ENCODE assay signal across 8 mouse cellular contexts in the genomic region with DNA sequence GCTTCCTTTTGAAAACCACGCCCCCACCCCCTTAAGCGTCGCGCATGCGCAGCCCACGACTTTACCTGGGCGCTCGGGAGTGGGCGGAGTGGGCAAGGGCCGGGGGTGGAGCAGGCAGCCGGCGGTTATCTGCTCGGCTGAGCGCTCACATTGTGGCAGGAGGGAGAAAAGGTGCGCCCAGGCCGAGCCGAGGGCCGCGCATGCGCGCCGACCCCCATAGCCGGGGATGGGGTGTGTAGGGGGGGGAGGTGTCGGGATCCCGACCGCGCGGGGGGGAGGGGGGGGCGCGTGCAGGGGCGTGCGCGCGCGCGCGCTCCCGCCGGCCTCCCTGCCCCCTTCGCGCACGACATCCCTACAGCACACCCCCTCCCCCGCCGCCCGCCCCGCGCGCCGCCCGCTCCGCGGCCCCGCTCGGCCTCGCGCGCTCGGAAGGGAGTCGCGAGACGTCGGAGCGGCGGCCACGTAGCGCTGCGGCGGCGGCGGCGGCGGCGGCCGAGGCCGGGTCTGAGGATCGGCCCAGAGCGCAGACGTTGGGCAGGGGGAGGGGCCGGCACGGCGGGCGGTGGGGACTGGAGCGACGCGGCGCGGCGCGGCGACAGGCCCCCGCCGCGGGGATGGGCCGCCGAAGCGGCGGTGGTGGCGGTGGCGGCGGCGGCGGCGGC. TPM values are rescaled to one million over a fixed set of nuclear protein-coding genes. Genes with fewer than 3 reads are reported as not detected.
A peak's percentile ranks its signal among the peaks of the same experiment; 100 is the strongest.
DNase-seq lines count a peak whose midpoint lies in the region; ATAC-seq and TF ChIP-seq lines count a peak whose summit lies in the region.

A gene (plus strand): TSS at position 111 of the 662 bp plus-strand sequence.

- peak within 1 kb of the TSS; percentile 72 for H3K4me3 ChIP-seq in C2C12 (ENCODE audit: insufficient read depth, poor library complexity, severe bottlenecking)
- peak within 1 kb of the TSS; percentile 89 for H3K4me3 ChIP-seq in heart, embryonic 11.5 days (ENCODE audit: low read depth, low read length)
- H3K4me3 ChIP-seq in kidney, embryonic 16.5 days (ENCODE audit: low read length), result peak within 1 kb of the TSS; percentile 94
- peak within 1 kb of the TSS; percentile 81 for H3K4me3 ChIP-seq in liver, embryonic 12.5 days
- H3K4me3 ChIP-seq in stomach, embryonic 15.5 days (replicated peaks), result peak within 1 kb of the TSS; percentile 98

- H3K27me3 ChIP-seq in C2C12 (ENCODE audit: control insufficient read depth, insufficient read depth, insufficient read length), result peaks cover 4% of the 10 kb centered on the region
- no peaks in the 10 kb centered on the region for H3K27me3 ChIP-seq in heart, embryonic 11.5 days (ENCODE audit: control insufficient read depth, insufficient read depth, low read length)
- H3K27me3 ChIP-seq in kidney, embryonic 16.5 days (ENCODE audit: insufficient read depth, low read length), result no peaks in the 10 kb centered on the region
- H3K27me3 ChIP-seq in liver, embryonic 12.5 days (replicated peaks), result no peaks in the 10 kb centered on the region
- no peaks in the 10 kb centered on the region for H3K27me3 ChIP-seq in stomach, embryonic 15.5 days (replicated peaks)

- H3ac ChIP-seq in C2C12 (ENCODE audit: control insufficient read depth, insufficient read length, low read depth), result peak within 1 kb of the TSS; percentile 54

- H3K36me3 ChIP-seq in C2C12 (ENCODE audit: control insufficient read depth, insufficient read depth), result no peaks in the 10 kb centered on the region
- H3K36me3 ChIP-seq in heart, embryonic 11.5 days (ENCODE audit: control insufficient read depth, insufficient read depth, low read length), result no peaks in the 10 kb centered on the region
- H3K36me3 ChIP-seq in kidney, embryonic 16.5 days (ENCODE audit: insufficient read depth, low read length), result no peaks in the 10 kb centered on the region
- no peaks in the 10 kb centered on the region for H3K36me3 ChIP-seq in liver, embryonic 12.5 days
- no peaks in the 10 kb centered on the region for H3K36me3 ChIP-seq in stomach, embryonic 15.5 days

- peak within 1 kb of the TSS; percentile 94 for H3K27ac ChIP-seq in heart, embryonic 11.5 days (ENCODE audit: low read depth, low read length)
- H3K27ac ChIP-seq in kidney, embryonic 16.5 days (ENCODE audit: low read length), result peak within 1 kb of the TSS; percentile 97
- peak within 1 kb of the TSS; percentile 97 for H3K27ac ChIP-seq in liver, embryonic 12.5 days
- H3K27ac ChIP-seq in stomach, embryonic 15.5 days, result peak within 1 kb of the TSS; percentile 99

- WGBS in heart, embryonic 11.5 days (ENCODE audit: insufficient replicate concordance), result under 1% methylated on average over 35 of the region's 103 CpGs
- WGBS in kidney, embryonic 16.5 days, result under 1% methylated on average over 47 of the region's 103 CpGs
- under 1% methylated on average over 42 of the region's 103 CpGs for WGBS in liver, embryonic 12.5 days (ENCODE audit: insufficient replicate concordance)
- WGBS in stomach, embryonic 15.5 days, result under 1% methylated on average over 52 of the region's 103 CpGs

- peak within 1 kb of the TSS; percentile 96 for H3K9ac ChIP-seq in heart, embryonic 11.5 days (ENCODE audit: low read depth, low read length)
- peak within 1 kb of the TSS; percentile 97 for H3K9ac ChIP-seq in kidney, embryonic 16.5 days (replicated peaks; ENCODE audit: low read length)
- H3K9ac ChIP-seq in liver, embryonic 12.5 days, result peak within 1 kb of the TSS; percentile 98
- peak within 1 kb of the TSS; percentile 99 for H3K9ac ChIP-seq in stomach, embryonic 15.5 days

- peak; percentile 95 for DNase-seq in brain, adult 2 months (ENCODE audit: low read depth, low spot score)
- peak; percentile 81 to 93 for DNase-seq in natural killer cell, adult 2 months (ENCODE audit: low spot score in 2 of 2)

- ATAC-seq in erythroblast, adult 5-6 weeks (replicated peaks; ENCODE audit: low FRiP score, poor library complexity, severe bottlenecking), result peak; percentile 84
- ATAC-seq in heart, embryonic 11.5 days (replicated peaks; ENCODE audit: insufficient number of reproducible peaks, low FRiP score, low TSS enrichment), result peak; percentile 92
- ATAC-seq in kidney, embryonic 16.5 days (ENCODE audit: low FRiP score, low TSS enrichment), result peak; percentile 93
- peak; percentile 88 for ATAC-seq in liver, embryonic 12.5 days
- peak; percentile 92 for ATAC-seq in stomach, embryonic 15.5 days (ENCODE audit: insufficient read depth, low FRiP score, low read depth)

- peaks cover 36% of the 10 kb centered on the region for H3K79me2 ChIP-seq in C2C12 (ENCODE audit: control insufficient read depth, insufficient read depth)

- peaks cover 12% of the 10 kb centered on the region for H3K4me1 ChIP-seq in heart, embryonic 11.5 days (ENCODE audit: control insufficient read depth, insufficient read depth, low read length)
- H3K4me1 ChIP-seq in kidney, embryonic 16.5 days (ENCODE audit: insufficient read depth, low read length), result peaks cover 29% of the 10 kb centered on the region
- peaks cover 62% of the 10 kb centered on the region for H3K4me1 ChIP-seq in liver, embryonic 12.5 days
- peaks cover 15% of the 10 kb centered on the region; the same call in 1 of the 2 replicates for H3K4me1 ChIP-seq in stomach, embryonic 15.5 days

- peak within 1 kb of the TSS; percentile 98 for H3K4me2 ChIP-seq in heart, embryonic 11.5 days
- peak within 1 kb of the TSS; percentile 96 for H3K4me2 ChIP-seq in kidney, embryonic 16.5 days (replicated peaks; ENCODE audit: low read depth, low read length)
- H3K4me2 ChIP-seq in liver, embryonic 12.5 days, result peak within 1 kb of the TSS; percentile 95
- H3K4me2 ChIP-seq in stomach, embryonic 15.5 days, result peak within 1 kb of the TSS; percentile 78

- TF ChIP-seq CTCF in C2C12 (IDR thresholded peaks at IDR 0.05; ENCODE audit: control insufficient read depth, insufficient read depth, insufficient read length), result no peak

- H3K9me3 ChIP-seq in heart, embryonic 11.5 days (replicated peaks; ENCODE audit: control insufficient read depth, low read length), result no peaks in the 10 kb centered on the region
- no peaks in the 10 kb centered on the region for H3K9me3 ChIP-seq in kidney, embryonic 16.5 days (ENCODE audit: low read length)
- H3K9me3 ChIP-seq in liver, embryonic 12.5 days (replicated peaks), result no peaks in the 10 kb centered on the region
- no peaks in the 10 kb centered on the region for H3K9me3 ChIP-seq in stomach, embryonic 15.5 days

- peaks cover 11% of the 10 kb centered on the region for H3K79me3 ChIP-seq in C2C12 (ENCODE audit: low read depth)

TF ChIP-seq in C2C12, 6 proteins besides CTCF, POLR2A, EP300 and RAD21:
- TF ChIP-seq MAX (IDR thresholded peaks at IDR 0.05) (no peak), FOSL1 (IDR thresholded peaks at IDR 0.05; ENCODE audit: insufficient read depth, low read length, poor library complexity, severe bottlenecking) (no peak), CEBPB (IDR thresholded peaks at IDR 0.05; ENCODE audit: low read depth) (no peak), MYOG (IDR thresholded peaks at IDR 0.05; ENCODE audit: control insufficient read depth, extremely low read depth, insufficient read length) (no peak), USF1 (IDR thresholded peaks at IDR 0.05; ENCODE audit: low read depth) (no peak), MYOD1 (IDR thresholded peaks at IDR 0.05; ENCODE audit: control insufficient read depth, insufficient read length, low read depth) (no peak)

RNA-seq across cellular contexts. Expression of the gene that starts here (rescaled TPM):
- polyA plus RNA-seq in C2C12 (2012; fragmentation: generic; extraction: Trizol), result 4.8 TPM
- 15.7 and 16.7 TPM in 2 replicates for total RNA-seq in erythroblast, adult 5-6 weeks (2015; ENCODE audit: low replicate concordance)
- 8.8 and 9.6 TPM in 2 replicates for total RNA-seq in erythroblast, adult 5-6 weeks (2017; ENCODE audit: low replicate concordance)
- polyA plus RNA-seq in heart, embryonic 11.5 days (2014; fragmentation: Nextera tagmentation; extraction: Ambion mirVana), result 5.6 and 7.3 TPM in 2 replicates
- 22.6 and 24.0 TPM in 2 replicates for polyA plus RNA-seq in kidney, embryonic 16.5 days (2015; fragmentation: Nextera tagmentation; extraction: Ambion mirVana)
- 8.9 TPM in 2 replicates for polyA plus RNA-seq in liver, embryonic 12.5 days (2016; fragmentation: Nextera tagmentation; extraction: Ambion mirVana)
- 21.1 and 21.7 TPM in 2 replicates for polyA plus RNA-seq in stomach, embryonic 15.5 days (2015; fragmentation: Nextera tagmentation; extraction: Ambion mirVana)

Comparison
In these comparisons a context has a peak if more than half of its experiments do, and no peak if none do; other contexts are left out.
1. Peak in every context shown above with its lines: DNase-seq, ATAC-seq, H3K4me3 ChIP-seq and H3K27ac ChIP-seq.